Mouse (Mus musculus): ENCODE measurements around the gene Gm20878.
"Not testable (repeated sequence)": the region's sequence is repeated elsewhere in the genome, so short reads cannot be mapped to it uniquely, and the experiment has no call there.

The Gm20878 gene

GRCm38 (mm10) chr4:41941272-41941671 lies at the start of gene Gm20878:
Gm20878 (plus strand) TSS chr4:41941572.
- not testable (repeated sequence) for DNase-seq

GRCm38 (mm10) chr4:41903310-41903709 lies 38.1 kb upstream of the Gm20878 start, which contains the start of gene Gm21541:
Gm21541 (plus strand) TSS chr4:41903610.
- DNase-seq: not testable (repeated sequence)

GRCm38 (mm10) chr4:41965758-41966157 lies 24.4 kb downstream of the Gm20878 start, which contains the start of gene Fam205a4:
Fam205a4 (plus strand) TSS chr4:41966058.
- not testable (repeated sequence) for DNase-seq

All from kidney, adult 11 months (tissue).